Mouse (Mus musculus): ENCODE results near the gene Vsig8. TPM values are rescaled to one million over a fixed set of nuclear protein-coding genes. Genes with fewer than 3 reads are reported as not detected.

Gene Vsig8
- polyA plus RNA-seq, 1 experiment from 2014 or later, result 0.32 TPM

DNA sequence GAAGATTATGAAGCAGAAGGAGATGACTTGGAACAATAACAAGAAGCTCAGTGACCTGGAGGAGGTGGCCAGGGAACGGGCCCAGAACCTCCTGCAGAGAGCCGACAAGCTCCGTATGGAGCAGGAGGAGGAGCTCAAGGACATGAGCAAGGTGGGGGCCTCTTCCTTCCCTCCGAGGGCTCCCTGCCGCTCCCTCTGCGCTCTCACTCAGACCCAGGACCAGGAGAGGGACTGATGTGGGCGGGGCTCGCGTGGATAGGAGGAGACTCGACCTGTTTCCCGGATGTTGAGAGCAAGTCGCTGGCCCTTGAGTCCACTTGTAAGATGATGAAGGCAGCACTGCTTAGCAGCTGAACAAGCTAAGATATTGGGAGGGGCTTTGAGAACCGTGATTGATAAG, 23.2 kb upstream of the Vsig8 start:
- Histone ChIP-seq H3K36me3 (replicated peaks) (no peaks in the 10 kb centered on the region), H3K9ac (no peak overlapping the region), H3K27ac (no peak overlapping the region), H3K9me3 (no peaks in the 10 kb centered on the region), H3K4me3 (peak overlapping the region; percentile 17), H3K27me3 (replicated peaks) (no peaks in the 10 kb centered on the region; the same call in 1 of the 2 replicates), H3K4me1 (peaks cover 15% of the 10 kb centered on the region), H3K4me2 (peak overlapping the region; percentile 40)
- 2% methylated on average over 13 of the region's 13 CpGs for WGBS
- peak; percentile 78 for ATAC-seq (replicated peaks)

DNA sequence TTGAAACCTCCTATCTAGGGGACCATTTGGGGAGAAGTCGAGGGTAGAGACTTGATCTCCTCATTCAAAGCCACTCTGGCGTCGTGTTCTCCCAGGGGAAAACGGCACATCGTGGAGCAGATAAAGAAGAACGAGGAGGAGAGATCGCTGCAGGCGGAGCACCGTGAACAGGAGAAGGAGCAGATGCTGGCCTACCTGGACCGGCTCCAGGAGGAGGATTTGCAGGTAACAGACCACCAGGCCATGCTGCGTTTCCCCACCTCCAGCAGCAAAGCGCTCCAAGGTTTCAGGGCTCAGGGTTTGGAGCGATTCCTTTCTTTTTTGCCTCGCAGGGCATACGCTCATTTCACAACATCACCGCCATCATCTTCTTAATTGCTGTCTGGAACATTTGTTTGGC, 20.6 kb upstream of the Vsig8 start:
- Histone ChIP-seq H3K9ac (no peak overlapping the region), H3K4me1 (peaks cover 21% of the 10 kb centered on the region), H3K9me3 (no peaks in the 10 kb centered on the region), H3K27ac (no peak overlapping the region), H3K4me2 (no peak overlapping the region), H3K27me3 (replicated peaks) (no peaks in the 10 kb centered on the region), H3K4me3 (no peak overlapping the region), H3K36me3 (replicated peaks) (no peaks in the 10 kb centered on the region)
- WGBS, result 81% methylated on average over 16 of the region's 16 CpGs
- ATAC-seq (replicated peaks), result no peak

DNA sequence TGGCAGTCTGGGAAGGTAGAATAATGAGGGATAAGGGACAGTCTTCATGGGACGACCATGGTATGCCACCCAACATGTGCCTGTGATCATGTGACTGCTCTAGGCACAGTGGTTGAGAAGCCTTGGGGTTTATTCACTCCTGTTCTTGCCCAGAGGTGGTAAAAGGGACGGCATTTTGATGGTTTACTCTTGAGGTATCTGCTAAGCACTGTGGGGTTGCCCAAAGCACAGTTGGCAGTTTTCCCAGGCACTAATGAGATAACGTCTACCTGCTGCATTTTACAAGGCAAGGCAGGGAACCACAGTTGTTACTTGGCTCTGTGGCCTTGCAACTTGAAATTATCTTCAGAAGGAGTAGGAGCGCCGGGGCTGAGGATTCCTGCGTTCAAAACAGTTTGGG, 15.9 kb upstream of the Vsig8 start:
- peak overlapping the region; percentile 64 for H3K27ac ChIP-seq
- peak; percentile 40 for ATAC-seq (replicated peaks)
- no peak overlapping the region for H3K4me3 ChIP-seq
- no peaks in the 10 kb centered on the region for H3K9me3 ChIP-seq
- no peaks in the 10 kb centered on the region for H3K27me3 ChIP-seq (replicated peaks)
- 0 out of 2 replicates have a peak overlapping the region, but pooled peaks have one; percentile 11 for H3K9ac ChIP-seq
- peaks cover 13% of the 10 kb centered on the region for H3K4me1 ChIP-seq
- no peaks in the 10 kb centered on the region for H3K36me3 ChIP-seq (replicated peaks)
- WGBS, result 53% methylated on average over 6 of the region's 6 CpGs
- no peak overlapping the region for H3K4me2 ChIP-seq

DNA sequence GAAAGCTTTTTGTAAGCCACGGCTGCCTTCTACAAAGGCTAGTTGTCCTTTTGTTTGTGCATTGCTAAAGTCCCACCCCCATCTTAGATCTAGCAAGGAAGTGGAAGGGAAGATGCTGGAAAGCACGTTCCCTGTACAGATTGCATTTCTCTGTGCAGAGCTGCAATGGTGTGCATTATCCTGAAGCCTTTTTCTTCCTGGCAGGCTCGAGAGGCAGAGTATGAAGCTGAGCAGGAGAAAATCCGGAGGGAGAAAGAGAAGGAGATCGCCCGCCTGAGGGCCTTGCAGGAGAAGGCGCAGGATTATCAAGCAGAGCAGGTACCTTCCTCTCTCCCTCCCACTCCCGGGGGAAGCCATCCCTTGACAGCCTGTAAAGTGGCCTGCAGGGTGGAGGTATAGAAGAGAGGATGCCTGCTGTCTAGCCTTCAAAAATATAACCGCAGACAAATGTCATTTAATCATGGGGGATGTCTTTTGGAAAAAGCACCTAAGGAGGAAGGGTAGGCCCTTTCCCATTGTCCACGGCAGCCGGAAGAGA, 15.4 kb upstream of the Vsig8 start:
- no peak overlapping the region for H3K4me2 ChIP-seq
- ATAC-seq (replicated peaks), result peak; percentile 42
- H3K27ac ChIP-seq, result peak overlapping the region; percentile 64
- H3K36me3 ChIP-seq (replicated peaks), result no peaks in the 10 kb centered on the region
- 0 out of 2 replicates have a peak overlapping the region, but pooled peaks have one; percentile 11 for H3K9ac ChIP-seq
- WGBS, result 34% methylated on average over 11 of the region's 11 CpGs
- H3K27me3 ChIP-seq (replicated peaks), result no peaks in the 10 kb centered on the region
- H3K4me3 ChIP-seq, result no peak overlapping the region
- peaks cover 13% of the 10 kb centered on the region for H3K4me1 ChIP-seq
- no peaks in the 10 kb centered on the region for H3K9me3 ChIP-seq

DNA sequence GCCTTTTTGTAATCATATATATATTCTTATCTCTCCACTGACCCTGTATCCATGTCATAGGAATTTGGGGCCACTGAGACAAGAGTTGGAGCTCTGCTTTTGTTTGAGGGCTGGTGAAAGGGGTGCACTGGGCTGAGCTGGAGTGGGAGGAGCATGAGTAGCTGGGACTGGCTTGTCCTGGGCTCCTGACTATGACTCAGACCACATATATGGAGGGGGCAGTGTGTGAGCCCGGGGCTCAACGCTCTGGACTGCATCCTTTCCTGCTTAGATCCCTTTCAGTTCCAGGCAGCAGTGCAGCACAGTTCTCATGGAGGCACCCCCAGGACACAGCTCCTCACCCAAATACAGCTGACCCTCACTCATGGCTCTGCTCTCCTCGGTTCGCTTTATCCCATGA, 9.7 kb upstream of the Vsig8 start:
- H3K4me1 ChIP-seq, result peaks cover 18% of the 10 kb centered on the region
- WGBS, result 89% methylated on average over 4 of the region's 4 CpGs
- no peak overlapping the region for H3K9ac ChIP-seq
- H3K4me2 ChIP-seq, result no peak overlapping the region
- no peak for ATAC-seq (replicated peaks)
- H3K27me3 ChIP-seq (replicated peaks), result no peaks in the 10 kb centered on the region
- H3K27ac ChIP-seq, result no peak overlapping the region
- H3K9me3 ChIP-seq, result no peaks in the 10 kb centered on the region
- no peak overlapping the region for H3K4me3 ChIP-seq
- no peaks in the 10 kb centered on the region for H3K36me3 ChIP-seq (replicated peaks)

DNA sequence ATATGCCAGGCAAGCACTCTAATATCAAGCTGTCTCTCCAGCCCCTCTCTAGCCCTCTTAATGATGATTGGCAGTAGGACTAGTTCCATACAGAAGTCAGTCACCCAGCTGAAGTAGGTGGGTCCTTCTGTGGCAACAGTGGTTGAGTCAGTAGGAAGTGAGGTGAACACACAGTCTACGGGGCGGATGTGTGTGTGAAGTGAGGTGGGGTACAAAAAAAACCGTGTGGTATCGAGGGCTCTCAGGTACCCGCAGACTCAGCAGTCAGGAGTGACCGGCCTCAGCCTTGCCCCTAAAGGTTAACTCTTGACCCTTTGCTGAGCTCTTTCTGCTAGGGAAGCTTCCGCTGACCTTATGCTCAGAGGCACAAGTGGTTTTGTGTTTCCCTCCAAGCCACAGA, 7.2 kb upstream of the Vsig8 start:
- Histone ChIP-seq H3K9ac (no peak overlapping the region), H3K4me1 (peaks cover 22% of the 10 kb centered on the region), H3K9me3 (no peaks in the 10 kb centered on the region), H3K27ac (no peak overlapping the region), H3K4me3 (no peak overlapping the region), H3K27me3 (replicated peaks) (no peaks in the 10 kb centered on the region), H3K4me2 (no peak overlapping the region), H3K36me3 (replicated peaks) (no peaks in the 10 kb centered on the region)
- 57% methylated on average over 7 of the region's 7 CpGs for WGBS
- no peak for ATAC-seq (replicated peaks)

DNA sequence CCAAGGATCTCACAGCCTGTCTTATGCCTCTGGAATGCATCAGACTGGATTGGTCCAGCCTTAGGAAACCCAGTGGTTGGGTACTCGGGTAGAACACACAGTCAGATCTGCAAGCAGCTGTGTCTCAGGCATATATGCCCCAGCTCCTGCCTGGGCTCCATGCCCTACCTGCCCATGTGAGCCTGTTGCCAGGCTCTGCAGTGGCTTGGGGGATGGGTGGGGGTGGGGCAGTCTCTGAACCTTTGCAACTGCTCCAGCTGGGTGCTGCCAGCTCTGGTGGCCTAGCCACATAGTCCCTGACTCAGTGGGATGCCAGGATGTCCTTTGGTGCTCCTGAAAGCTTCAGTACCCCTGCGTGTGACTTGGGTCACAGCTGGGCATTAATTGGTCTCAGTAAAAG, 6.4 kb upstream of the Vsig8 start:
- no peaks in the 10 kb centered on the region for H3K36me3 ChIP-seq (replicated peaks)
- H3K9ac ChIP-seq, result no peak overlapping the region
- H3K4me3 ChIP-seq, result peak overlapping the region; percentile 40
- no peaks in the 10 kb centered on the region for H3K9me3 ChIP-seq
- peak; percentile 15; the same call in 1 of the 2 replicates for ATAC-seq (replicated peaks)
- no peak overlapping the region for H3K27ac ChIP-seq
- H3K4me2 ChIP-seq, result peak overlapping the region; percentile 57
- H3K4me1 ChIP-seq, result peaks cover 22% of the 10 kb centered on the region
- 18% methylated on average over 2 of the region's 2 CpGs for WGBS
- H3K27me3 ChIP-seq (replicated peaks), result no peaks in the 10 kb centered on the region

DNA sequence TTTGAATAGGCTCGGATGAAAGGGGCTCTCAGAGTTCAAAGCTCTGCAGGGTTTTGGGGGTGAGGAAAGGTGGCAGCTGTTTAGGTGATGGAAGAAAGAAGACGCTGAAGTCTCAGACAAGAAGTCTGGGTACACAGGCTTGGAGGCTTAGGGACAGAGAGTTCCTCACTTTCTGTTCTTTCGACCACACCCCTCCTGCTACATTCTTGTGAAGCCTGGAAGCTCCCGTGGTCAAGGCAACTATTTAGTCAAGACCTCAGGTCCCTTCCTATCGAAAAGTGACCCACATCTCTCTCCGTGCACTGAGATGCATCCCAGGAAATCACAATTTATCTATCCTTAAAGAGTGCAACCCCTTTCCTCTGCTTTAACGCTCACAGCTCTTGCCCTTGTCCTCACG, 6.0 kb upstream of the Vsig8 start:
- ATAC-seq (replicated peaks), result no peak; the same call in 1 of the 2 replicates
- Histone ChIP-seq H3K4me2 (peak overlapping the region; percentile 57), H3K36me3 (replicated peaks) (no peaks in the 10 kb centered on the region), H3K27me3 (replicated peaks) (no peaks in the 10 kb centered on the region), H3K4me1 (peaks cover 22% of the 10 kb centered on the region), H3K9ac (peak overlapping the region; percentile 36; the same call in 1 of the 2 replicates), H3K9me3 (no peaks in the 10 kb centered on the region), H3K27ac (no peak overlapping the region), H3K4me3 (peak overlapping the region; percentile 40)
- whole genome bisulfite sequencing, result 4% methylated on average over 8 of the region's 8 CpGs

DNA sequence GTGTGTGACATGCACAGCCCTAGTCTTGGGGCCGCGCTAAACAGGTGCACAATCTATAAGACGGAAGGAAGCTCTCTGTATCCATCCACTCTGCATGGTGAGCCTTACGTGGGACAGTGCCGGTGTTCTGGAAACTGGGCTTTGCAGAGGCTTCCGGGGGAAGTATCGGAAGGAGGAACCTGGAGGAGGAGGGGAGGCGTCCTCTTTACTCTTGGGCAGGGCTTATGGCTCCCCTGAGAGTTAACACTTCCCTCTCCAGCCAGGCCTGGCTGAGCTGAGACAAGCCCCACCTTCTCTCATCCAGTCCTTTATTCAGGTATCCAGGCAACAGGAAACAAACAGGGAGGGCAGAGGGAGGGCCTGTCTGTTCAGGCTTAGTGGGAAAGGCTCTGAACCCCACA, 5.2 kb upstream of the Vsig8 start:
- Histone ChIP-seq H3K27ac (peak overlapping the region; percentile 60), H3K4me2 (peak overlapping the region; percentile 57), H3K9ac (peak overlapping the region; percentile 36), H3K36me3 (replicated peaks) (no peaks in the 10 kb centered on the region), H3K4me1 (peaks cover 22% of the 10 kb centered on the region), H3K4me3 (peak overlapping the region; percentile 40), H3K27me3 (replicated peaks) (no peaks in the 10 kb centered on the region), H3K9me3 (no peaks in the 10 kb centered on the region)
- ATAC-seq (replicated peaks), result peak; percentile 91
- under 1% methylated on average over 8 of the region's 8 CpGs for WGBS

DNA sequence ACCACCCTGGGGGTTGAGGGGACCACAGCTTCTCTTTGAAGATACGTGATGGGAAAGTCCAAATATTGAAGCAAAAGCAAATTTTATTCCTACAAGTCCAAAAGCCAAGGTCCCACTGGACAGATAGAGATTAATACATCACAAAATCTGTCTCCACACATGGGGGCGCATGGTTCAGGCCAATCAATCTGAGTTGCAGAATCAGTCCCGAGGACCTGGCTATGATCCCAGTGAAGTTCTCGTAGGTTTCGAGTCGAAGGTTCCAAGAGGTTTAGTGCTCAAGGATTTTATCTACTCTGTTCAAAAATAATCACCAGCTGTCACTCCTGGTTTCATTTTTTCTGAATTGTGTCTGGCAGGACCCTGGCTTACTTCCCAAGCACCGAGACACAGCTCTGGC, 4.7 kb upstream of the Vsig8 start:
- WGBS, result 35% methylated on average over 7 of the region's 7 CpGs

DNA sequence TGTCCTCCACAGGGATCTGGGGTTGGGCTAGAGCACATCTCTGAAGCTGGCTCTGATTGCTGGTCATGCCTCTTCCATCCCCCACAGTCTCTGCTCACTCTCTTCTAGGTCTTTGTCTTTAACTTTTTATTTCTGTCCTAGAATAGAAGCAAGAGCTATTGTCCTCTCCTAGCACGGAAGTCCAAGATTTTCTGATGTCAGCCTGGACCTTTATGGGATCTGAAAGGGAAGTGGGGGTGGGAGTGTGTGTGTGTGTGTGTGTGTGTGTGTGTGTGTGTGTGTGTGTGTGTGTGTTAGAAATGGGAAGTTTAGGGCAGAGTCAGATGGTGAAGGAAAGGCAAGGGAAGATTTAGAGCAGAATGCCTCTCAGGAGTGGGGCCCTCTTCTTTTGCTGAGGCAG, 3.1 kb upstream of the Vsig8 start:
- Histone ChIP-seq H3K4me1 (peaks cover 22% of the 10 kb centered on the region), H3K4me2 (no peak overlapping the region), H3K9me3 (no peaks in the 10 kb centered on the region), H3K27me3 (replicated peaks) (no peaks in the 10 kb centered on the region), H3K4me3 (no peak overlapping the region), H3K27ac (no peak overlapping the region), H3K36me3 (replicated peaks) (no peaks in the 10 kb centered on the region), H3K9ac (no peak overlapping the region)
- no peak for ATAC-seq (replicated peaks)
- 26% methylated on average over 1 of the region's 1 CpGs for WGBS

More for the DNA sequence above, 4.7 kb upstream of the Vsig8 start:
- peak overlapping the region; percentile 60; the same call in 1 of the 2 replicates for H3K27ac ChIP-seq
- no peaks in the 10 kb centered on the region for H3K27me3 ChIP-seq (replicated peaks)
- peak overlapping the region; percentile 40 for H3K4me3 ChIP-seq
- H3K36me3 ChIP-seq (replicated peaks), result no peaks in the 10 kb centered on the region
- ATAC-seq (replicated peaks), result peak; percentile 7; the same call in 1 of the 2 replicates
- H3K4me1 ChIP-seq, result peaks cover 22% of the 10 kb centered on the region
- H3K4me2 ChIP-seq, result peak overlapping the region; percentile 57
- peak overlapping the region; percentile 36; the same call in 1 of the 2 replicates for H3K9ac ChIP-seq
- H3K9me3 ChIP-seq, result no peaks in the 10 kb centered on the region

DNA sequence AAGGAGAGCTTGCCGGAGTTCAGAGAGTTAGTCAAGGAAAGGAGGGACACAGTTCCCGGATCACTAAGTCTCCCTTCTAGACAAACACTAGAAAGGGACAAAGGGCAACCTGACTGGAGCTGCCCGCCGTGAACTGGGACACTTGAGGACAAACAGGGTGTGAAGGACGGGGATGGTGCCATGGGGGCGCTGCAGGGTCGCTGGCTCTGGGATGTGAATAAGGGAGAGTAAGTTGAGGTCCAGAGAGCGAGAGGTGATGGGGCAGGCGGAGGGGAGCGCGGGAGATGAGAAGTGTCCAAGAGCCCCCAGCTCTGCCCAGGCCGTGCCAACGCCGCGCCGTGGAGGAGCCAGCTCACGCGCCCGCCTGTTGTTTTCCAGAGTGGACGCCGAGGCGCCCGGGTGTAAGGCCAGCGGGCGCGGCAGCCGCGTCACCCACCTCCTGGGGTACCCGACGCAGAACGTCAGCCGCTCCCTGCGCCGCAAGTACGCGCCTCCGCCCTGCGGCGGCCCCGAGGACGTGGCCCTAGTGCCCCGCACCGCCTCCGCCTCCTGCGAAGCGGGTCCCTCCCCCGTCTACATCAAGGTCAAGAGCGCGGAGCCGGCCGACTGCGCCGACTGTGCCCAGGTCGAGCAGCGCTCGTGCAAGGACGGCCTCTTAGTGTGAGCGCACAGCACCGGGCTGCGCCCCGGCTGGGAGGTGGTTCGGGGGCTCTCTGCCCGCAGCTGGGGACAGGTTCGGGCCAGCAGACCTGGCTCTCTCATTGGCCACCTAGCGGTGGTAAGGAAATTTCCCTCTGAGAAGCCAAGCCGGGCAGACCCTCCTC, 7.1 kb downstream of the Vsig8 start:
- peaks cover 21% of the 10 kb centered on the region for H3K27me3 ChIP-seq (replicated peaks)

More for the DNA sequence above, 7.1 kb downstream of the Vsig8 start:
- Histone ChIP-seq H3K9ac (peak overlapping the region; percentile 57), H3K4me2 (peak overlapping the region; percentile 91), H3K27ac (peak overlapping the region; percentile 63), H3K4me3 (peak overlapping the region; percentile 53), H3K4me1 (peaks cover 17% of the 10 kb centered on the region), H3K9me3 (no peaks in the 10 kb centered on the region), H3K36me3 (replicated peaks) (no peaks in the 10 kb centered on the region)
- ATAC-seq (replicated peaks), result peak; percentile 92
- under 1% methylated on average over 66 of the region's 66 CpGs for WGBS
